Mouse (Mus musculus): ENCODE measurements at regions not wholly inside any gene's neighbourhood (a gene's known extent, or its start where the extent isn't known, plus 50 kb on each side); places are given as distances from the start of the nearest gene placed in this dataset.

GRCm38 (mm10) chr2:53382348-53382747, 190.8 kb downstream of the Arl6ip6 start:
- TF ChIP-seq CTCF (IDR thresholded peaks at IDR 0.05; ENCODE audit: borderline replicate concordance, insufficient read depth, low read depth, low read length) (no peak), POLR2A (IDR thresholded peaks at IDR 0.05; ENCODE audit: borderline replicate concordance, insufficient read depth, low read length) (no peak)

Data from cerebellum, adult 2 months (tissue).